Mouse (Mus musculus) neural tube, embryonic 13.5 days (tissue): ENCODE measurements at regions not wholly inside any gene's neighbourhood (a gene's known extent, or its start where the extent isn't known, plus 50 kb on each side); places are given as distances from the start of the nearest gene placed in this dataset.
"Not testable (repeated sequence)": the region's sequence is repeated elsewhere in the genome, so short reads cannot be mapped to it uniquely, and the experiment has no call there.

Experiments used
- ATAC-seq: fragments of 200-750 bp; cut with Nextera tagmentation; 2 replicates; pipeline ENCODE4 v1.8.0; 2017; ENCODE audit warnings: low read depth, mild to moderate bottlenecking, moderate TSS enrichment, moderate library complexity
- H3K27ac ChIP-seq: fragments of 300-500 bp; sonication (generic); replicated peaks from 2 replicates; pipeline ENCODE4 v1.5.1; 2015; ENCODE audit warnings: moderate library complexity, mild to moderate bottlenecking, inconsistent platforms
- H3K27me3 ChIP-seq: fragments of 300-500 bp; sonication (generic); 2 replicates; pipeline ENCODE4 v1.6.1; 2015; ENCODE audit warnings: mild to moderate bottlenecking, inconsistent platforms
- H3K36me3 ChIP-seq: fragments of 300-500 bp; sonication (generic); 2 replicates; pipeline ENCODE4 v1.6.1; 2015; ENCODE audit warnings: mild to moderate bottlenecking, inconsistent platforms
- H3K4me1 ChIP-seq: fragments of 300-500 bp; sonication (generic); replicated peaks from 2 replicates; pipeline ENCODE4 v1.6.1; 2015; ENCODE audit warnings: inconsistent platforms
- H3K4me2 ChIP-seq: fragments of 300-500 bp; sonication (generic); 2 replicates; pipeline ENCODE4 v1.6.1; 2015; ENCODE audit warnings: inconsistent platforms, mild to moderate bottlenecking, moderate library complexity
- H3K4me3 ChIP-seq: fragments of 300-500 bp; sonication (generic); 2 replicates; pipeline ENCODE4 v1.5.1; 2015; ENCODE audit warnings: mild to moderate bottlenecking, inconsistent platforms
- H3K9ac ChIP-seq: fragments of 300-500 bp; sonication (generic); 2 replicates; pipeline ENCODE4 v1.6.1; 2015; ENCODE audit warnings: moderate library complexity, mild to moderate bottlenecking, inconsistent platforms
- H3K9me3 ChIP-seq: fragments of 300-500 bp; sonication (generic); 2 replicates; pipeline ENCODE4 v1.6.1; 2016; ENCODE audit warnings: inconsistent platforms
- WGBS: fragments of 180-500 bp; shearing (Covaris S2); methylation state at CpG from one replicate; pipeline ENCODE4 v1.1.7; 2015; 5-methylcytosine and 5-hydroxymethylcytosine counted together

DNA sequence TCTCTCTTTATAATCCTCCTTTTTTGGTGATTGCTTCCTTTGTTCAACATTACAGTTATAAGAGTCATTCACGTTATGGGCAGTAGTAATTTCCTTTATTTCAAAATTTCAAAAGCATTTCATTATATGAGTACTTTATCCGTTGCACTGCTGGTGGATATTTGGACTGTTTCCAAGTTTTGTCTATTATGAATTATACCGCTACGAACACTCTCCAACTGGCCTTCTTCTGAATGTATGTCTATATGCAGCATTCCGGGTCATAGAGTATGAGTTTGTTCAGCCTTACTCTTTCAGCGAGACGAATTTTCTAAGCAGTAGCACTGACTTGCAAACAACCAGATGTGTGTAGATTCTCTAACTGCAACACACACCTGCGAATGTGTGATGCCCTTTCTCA is 57.8 kb downstream of the Dusp6 start:
- no peaks in the 10 kb centered on the region for H3K27me3 ChIP-seq
- H3K9ac ChIP-seq: no peak overlapping the region
- 78% methylated on average over 8 of the region's 8 CpGs for WGBS
- no peak for ATAC-seq
- H3K4me1 ChIP-seq: no peaks in the 10 kb centered on the region
- H3K27ac ChIP-seq: no peak overlapping the region
- no peak overlapping the region for H3K4me3 ChIP-seq
- no peaks in the 10 kb centered on the region for H3K9me3 ChIP-seq
- H3K36me3 ChIP-seq: no peaks in the 10 kb centered on the region
- H3K4me2 ChIP-seq: no peak overlapping the region

- no peaks in the 10 kb centered on the region for H3K9me3 ChIP-seq
- no peaks in the 10 kb centered on the region for H3K4me1 ChIP-seq
- H3K4me3 ChIP-seq: no peak overlapping the region
- no peak for ATAC-seq
- no peaks in the 10 kb centered on the region for H3K27me3 ChIP-seq
- no peak overlapping the region for H3K4me2 ChIP-seq
- no peak overlapping the region for H3K9ac ChIP-seq
- WGBS: 84% methylated on average over 8 of the region's 8 CpGs
- H3K27ac ChIP-seq: no peak overlapping the region
- H3K36me3 ChIP-seq: no peaks in the 10 kb centered on the region
Measured at GRCm38 (mm10) chr10:99323358-99323757, 60.3 kb downstream of the Dusp6 start.

DNA sequence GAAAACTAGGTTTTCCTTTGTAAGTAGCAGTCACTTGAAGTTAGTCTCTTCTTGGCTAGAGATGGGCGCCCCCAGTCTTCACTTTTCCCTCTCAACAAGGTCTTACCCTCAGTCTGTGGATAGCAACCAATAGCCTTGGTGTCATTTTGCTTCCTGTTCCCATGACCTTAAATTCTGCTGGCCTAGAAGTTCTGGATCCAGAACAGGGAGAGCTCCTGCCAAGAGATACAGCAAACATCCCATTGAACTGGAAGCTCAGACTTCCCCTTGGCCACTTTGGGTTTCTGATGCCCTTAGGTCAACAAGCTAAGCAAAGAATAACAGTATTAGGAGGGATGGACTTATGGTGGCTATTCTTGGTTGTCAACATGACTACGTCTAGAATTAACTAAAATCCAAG is 64.5 kb downstream of the Dusp6 start:
- Histone ChIP-seq H3K27me3 (no peaks in the 10 kb centered on the region), H3K9me3 (no peaks in the 10 kb centered on the region), H3K27ac (no peak overlapping the region), H3K4me3 (no peak overlapping the region), H3K4me2 (no peak overlapping the region), H3K4me1 (no peaks in the 10 kb centered on the region; the same call in 1 of the 2 replicates), H3K36me3 (no peaks in the 10 kb centered on the region), H3K9ac (no peak overlapping the region)
- ATAC-seq: no peak
- 87% methylated on average over 2 of the region's 2 CpGs for whole genome bisulfite sequencing

- WGBS: 94% methylated on average over 8 of the region's 8 CpGs
- Histone ChIP-seq H3K4me1 (no peaks in the 10 kb centered on the region; the same call in 1 of the 2 replicates), H3K9me3 (no peaks in the 10 kb centered on the region), H3K4me3 (no peak overlapping the region), H3K4me2 (no peak overlapping the region), H3K9ac (no peak overlapping the region), H3K36me3 (no peaks in the 10 kb centered on the region), H3K27ac (no peak overlapping the region), H3K27me3 (no peaks in the 10 kb centered on the region)
- ATAC-seq: no peak
Measured at GRCm38 (mm10) chr10:99328568-99328967, 65.5 kb downstream of the Dusp6 start.

DNA sequence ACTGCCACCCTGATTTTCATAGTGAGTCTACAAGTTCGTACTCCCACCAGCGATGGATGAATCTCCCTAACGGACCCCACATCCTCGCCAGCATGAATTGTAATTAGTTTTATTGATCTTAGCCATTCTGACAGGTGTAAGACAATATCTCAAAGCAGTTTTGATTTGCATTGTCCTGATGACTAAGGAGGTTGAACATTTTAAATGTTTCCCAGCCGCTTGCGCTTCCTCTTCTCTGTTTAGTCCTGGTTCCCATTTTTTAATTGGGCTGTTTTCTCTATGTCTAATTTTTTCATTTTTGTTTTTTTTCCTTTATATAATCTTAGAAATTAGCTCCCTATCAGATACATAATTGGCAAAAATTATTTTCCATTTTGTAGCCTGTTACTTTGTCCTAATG is 66.4 kb downstream of the Dusp6 start:
- no peak for ATAC-seq
- H3K9me3 ChIP-seq: no peaks in the 10 kb centered on the region
- no peak overlapping the region for H3K27ac ChIP-seq
- H3K27me3 ChIP-seq: no peaks in the 10 kb centered on the region
- H3K36me3 ChIP-seq: no peaks in the 10 kb centered on the region
- no peak overlapping the region for H3K4me2 ChIP-seq
- H3K9ac ChIP-seq: no peak overlapping the region
- WGBS: 86% methylated on average over 6 of the region's 6 CpGs
- no peak overlapping the region for H3K4me3 ChIP-seq
- H3K4me1 ChIP-seq: no peaks in the 10 kb centered on the region; the same call in 1 of the 2 replicates

- Histone ChIP-seq H3K4me1 (no peaks in the 10 kb centered on the region; the same call in 1 of the 2 replicates), H3K9ac (no peak overlapping the region), H3K4me2 (no peak overlapping the region), H3K27me3 (no peaks in the 10 kb centered on the region), H3K36me3 (no peaks in the 10 kb centered on the region), H3K9me3 (no peaks in the 10 kb centered on the region), H3K4me3 (no peak overlapping the region), H3K27ac (no peak overlapping the region)
- WGBS: 52% methylated on average over 7 of the region's 7 CpGs
- ATAC-seq: no peak
Measured at GRCm38 (mm10) chr10:99330519-99330918, 67.5 kb downstream of the Dusp6 start.

DNA sequence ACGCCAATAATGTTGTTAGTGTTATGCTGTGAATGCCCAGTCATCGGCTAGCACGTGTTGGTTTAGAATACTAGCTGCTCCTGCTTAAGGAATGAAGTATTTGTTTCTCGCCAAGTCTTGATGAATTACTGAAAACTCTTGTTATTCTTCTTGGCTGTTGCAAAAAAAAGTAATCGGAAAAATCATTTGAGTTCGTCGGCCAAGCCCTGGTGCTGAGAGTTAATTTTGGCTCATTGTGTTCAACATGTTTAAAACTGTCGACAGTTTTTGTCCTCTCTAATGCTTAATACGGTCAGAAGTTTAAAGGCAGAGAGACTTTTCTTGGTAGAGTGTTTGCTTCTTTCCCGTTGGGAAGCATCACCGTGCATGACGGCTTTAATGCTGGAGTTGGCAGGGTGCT is 68.8 kb downstream of the Dusp6 start:
- Histone ChIP-seq H3K9me3 (no peaks in the 10 kb centered on the region), H3K9ac (no peak overlapping the region), H3K27me3 (no peaks in the 10 kb centered on the region), H3K27ac (no peak overlapping the region), H3K36me3 (no peaks in the 10 kb centered on the region), H3K4me1 (no peaks in the 10 kb centered on the region; the same call in 1 of the 2 replicates), H3K4me2 (no peak overlapping the region), H3K4me3 (no peak overlapping the region)
- WGBS: 92% methylated on average over 12 of the region's 12 CpGs
- ATAC-seq: no peak

DNA sequence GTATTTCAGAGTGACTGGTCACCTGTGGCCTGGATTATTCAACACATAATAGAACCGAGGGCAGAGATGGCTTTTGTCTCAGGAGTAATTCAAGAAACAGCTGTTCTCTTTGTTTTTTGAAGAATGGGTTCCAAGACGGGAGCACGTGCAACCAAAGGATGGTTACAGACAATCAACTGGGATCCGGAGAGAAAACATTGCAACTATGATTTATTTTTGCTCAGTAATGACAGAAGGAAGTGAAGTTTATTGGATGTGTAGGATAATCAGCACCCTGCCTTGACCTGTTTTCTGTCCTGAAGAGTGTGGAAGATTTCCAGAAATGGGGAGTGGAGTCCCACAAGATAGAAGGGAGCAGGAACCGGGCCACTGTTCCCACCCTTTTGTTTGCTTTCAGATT is 70.8 kb downstream of the Dusp6 start:
- H3K27me3 ChIP-seq: no peaks in the 10 kb centered on the region
- H3K27ac ChIP-seq: no peak overlapping the region
- 38% methylated on average over 5 of the region's 5 CpGs for WGBS
- H3K9me3 ChIP-seq: no peaks in the 10 kb centered on the region
- no peak overlapping the region for H3K4me3 ChIP-seq
- H3K9ac ChIP-seq: no peak overlapping the region
- ATAC-seq: no peak
- no peak overlapping the region for H3K4me2 ChIP-seq
- H3K4me1 ChIP-seq: no peaks in the 10 kb centered on the region; the same call in 1 of the 2 replicates
- H3K36me3 ChIP-seq: no peaks in the 10 kb centered on the region

DNA sequence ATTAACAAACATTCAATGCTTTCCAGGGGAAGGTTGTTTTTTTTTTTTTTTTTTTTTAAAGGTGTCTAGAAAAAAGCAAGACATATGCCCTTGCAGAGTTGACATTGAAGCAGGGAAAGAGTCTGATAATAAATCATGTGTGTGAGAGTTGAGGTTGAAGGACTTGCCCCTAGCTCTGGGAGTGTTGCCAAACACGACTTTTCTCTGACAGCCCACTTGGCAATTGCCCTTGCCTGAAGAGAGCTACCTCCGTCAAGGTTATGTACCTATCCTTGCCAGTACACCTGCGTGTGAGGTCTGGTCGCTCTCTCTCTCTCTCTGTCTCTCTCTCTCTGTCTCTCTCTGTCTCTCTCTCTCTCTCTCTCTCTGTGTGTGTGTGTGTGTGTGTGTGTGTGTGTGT is 73.1 kb downstream of the Dusp6 start:
- Histone ChIP-seq H3K4me2 (no peak overlapping the region), H3K27me3 (no peaks in the 10 kb centered on the region), H3K4me1 (no peaks in the 10 kb centered on the region), H3K27ac (no peak overlapping the region), H3K9ac (no peak overlapping the region), H3K36me3 (no peaks in the 10 kb centered on the region), H3K9me3 (no peaks in the 10 kb centered on the region), H3K4me3 (no peak overlapping the region)
- no peak for ATAC-seq
- 80% methylated on average over 4 of the region's 4 CpGs for WGBS

DNA sequence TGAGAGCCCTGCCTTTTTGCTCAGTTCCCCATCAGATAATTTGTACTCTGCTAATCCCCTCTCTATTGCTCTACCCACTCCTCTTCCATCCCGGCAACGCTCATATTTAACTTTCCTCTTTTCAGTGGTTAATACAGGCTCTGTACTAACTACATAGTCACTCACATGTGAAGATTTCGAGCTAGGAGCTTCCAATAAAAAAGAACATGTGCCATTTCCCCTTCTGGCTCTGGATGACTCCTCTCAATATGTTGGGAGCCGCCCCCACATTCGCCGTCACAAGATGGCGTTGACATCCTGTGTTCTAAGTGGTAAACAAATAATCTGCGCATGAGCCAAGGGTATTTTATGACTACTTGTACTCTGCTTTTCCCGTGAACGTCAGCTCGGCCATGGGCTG is 75.8 kb downstream of the Dusp6 start:
- H3K9ac ChIP-seq, H3K27ac ChIP-seq, H3K4me3 ChIP-seq, H3K9me3 ChIP-seq, H3K4me2 ChIP-seq, H3K36me3 ChIP-seq, H3K4me1 ChIP-seq, H3K27me3 ChIP-seq, ATAC-seq: not testable (repeated sequence)
- 92% methylated on average over 8 of the region's 11 CpGs for WGBS

GRCm38 (mm10) chr10:99339291-99339912 is 76.4 kb downstream of the Dusp6 start:
- not testable (repeated sequence) for H3K4me3 ChIP-seq, H3K27me3 ChIP-seq, ATAC-seq, H3K9me3 ChIP-seq, H3K9ac ChIP-seq, H3K36me3 ChIP-seq, H3K4me1 ChIP-seq, H3K27ac ChIP-seq, H3K4me2 ChIP-seq
- WGBS: 98% methylated on average over 11 of the region's 19 CpGs

GRCm38 (mm10) chr10:99340057-99340456 is 77.0 kb downstream of the Dusp6 start:
- not testable (repeated sequence) for H3K4me2 ChIP-seq, H3K9me3 ChIP-seq, H3K27me3 ChIP-seq, ATAC-seq, H3K9ac ChIP-seq, H3K27ac ChIP-seq, H3K4me3 ChIP-seq, H3K36me3 ChIP-seq, H3K4me1 ChIP-seq
- WGBS: 100% methylated on average over 3 of the region's 25 CpGs

DNA sequence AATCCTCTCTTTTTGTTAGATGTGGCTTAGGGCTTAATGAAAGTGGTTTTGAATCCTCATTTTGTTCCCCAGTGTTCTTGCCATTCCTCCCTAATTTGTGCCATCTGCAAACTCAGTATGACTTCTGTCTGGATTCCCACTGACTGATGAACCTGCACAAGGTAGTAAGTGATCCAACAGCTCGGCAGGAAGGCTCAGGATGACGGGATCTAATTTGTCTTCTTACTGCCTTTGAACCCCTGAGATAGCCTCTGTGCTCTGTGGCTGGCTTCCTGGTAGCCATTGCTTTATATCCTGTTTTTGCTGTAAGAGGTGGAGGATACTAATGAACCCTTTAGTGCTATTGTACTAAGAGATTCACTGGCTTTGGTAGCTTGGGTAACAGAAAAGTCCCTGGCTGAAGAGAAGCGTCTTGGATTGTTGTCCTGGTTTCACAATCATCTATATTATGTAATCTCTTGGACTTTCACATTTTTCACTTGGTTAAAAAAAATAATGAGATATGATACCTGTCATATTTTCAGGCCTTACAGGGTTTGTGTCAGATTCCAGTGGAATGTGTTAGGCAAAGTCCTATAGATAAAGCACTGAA is 86.2 kb downstream of the Dusp6 start:
- H3K4me3 ChIP-seq: no peak overlapping the region
- H3K4me1 ChIP-seq: peaks cover 12% of the 10 kb centered on the region; the same call in 1 of the 2 replicates
- no peak overlapping the region for H3K4me2 ChIP-seq
- H3K9ac ChIP-seq: no peak overlapping the region
- no peaks in the 10 kb centered on the region for H3K9me3 ChIP-seq
- 55% methylated on average over 3 of the region's 3 CpGs for WGBS
- ATAC-seq: no peak
- H3K36me3 ChIP-seq: no peaks in the 10 kb centered on the region
- no peaks in the 10 kb centered on the region for H3K27me3 ChIP-seq
- H3K27ac ChIP-seq: no peak overlapping the region
